Mouse (Mus musculus): ENCODE results near the gene Wdsub1.

Wdsub1 gene

GRCm38 (mm10) chr2:59802722-59803387 lies 79.5 kb downstream of the Wdsub1 start:
- DNase-seq = peak; percentile 58 to 63
